Mouse (Mus musculus): ENCODE results near the gene Tnfrsf19. TPM values are rescaled to one million over a fixed set of nuclear protein-coding genes. Genes with fewer than 3 reads are reported as not detected.

Gene Tnfrsf19
- polyA plus RNA-seq, 1 experiment, result 12.4 TPM

DNA sequence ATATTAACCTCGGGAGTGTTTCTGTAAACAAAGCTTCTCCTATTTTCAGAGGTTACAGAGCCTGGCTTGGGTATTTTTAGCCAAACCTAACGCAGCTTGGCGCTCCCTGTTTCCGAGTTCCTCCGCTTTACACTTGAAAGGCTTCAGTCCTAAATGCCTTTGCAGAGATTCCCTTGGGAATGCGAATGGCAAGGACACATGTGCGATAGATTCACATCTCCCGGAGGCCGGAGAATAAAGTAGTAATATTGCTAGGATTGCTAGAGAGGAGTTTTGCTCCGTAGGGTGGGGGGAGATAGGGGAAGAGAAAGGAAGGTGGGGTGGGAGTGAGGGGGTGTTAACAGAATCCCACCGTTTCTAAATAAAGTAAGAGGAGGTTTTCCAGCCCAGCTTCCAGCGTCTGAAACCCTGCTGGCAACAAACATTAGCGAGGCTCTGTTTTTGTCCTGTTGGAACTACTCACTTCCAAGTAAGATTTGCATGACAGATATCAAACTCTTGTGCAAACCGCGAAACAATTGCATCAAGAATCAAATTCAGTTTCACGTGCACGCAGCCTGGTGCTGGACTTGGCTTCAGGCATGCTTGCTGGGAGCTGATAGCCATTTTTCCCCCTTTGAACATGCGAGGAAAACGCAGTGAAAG is 722 bp downstream of the Tnfrsf19 start:
- H3K9me3 ChIP-seq (replicated peaks; ENCODE audit: control insufficient read depth, insufficient read depth, low read length, poor library complexity, severe bottlenecking), result no peaks in the 10 kb centered on the region
- no peak overlapping the region for H3K27ac ChIP-seq (ENCODE audit: insufficient read depth, low read length)
- H3K4me1 ChIP-seq (ENCODE audit: control insufficient read depth, insufficient read depth, low read length), result no peaks in the 10 kb centered on the region
- TF ChIP-seq CTCF (IDR thresholded peaks at IDR 0.05; ENCODE audit: low read depth, low read length) (no peak), EP300 (IDR thresholded peaks at IDR 0.05; ENCODE audit: insufficient read depth, low read depth, low read length) (no peak), POLR2A (IDR thresholded peaks at IDR 0.05; ENCODE audit: insufficient read depth, low read length) (no peak)
- peak overlapping the region; percentile 58 for H3K4me3 ChIP-seq (ENCODE audit: low read depth, low read length)
- H3K36me3 ChIP-seq (ENCODE audit: control insufficient read depth, insufficient read depth, low read length, poor library complexity, severe bottlenecking), result no peaks in the 10 kb centered on the region
- peak overlapping the region; percentile 17; the same call in 1 of the 2 replicates for H3K9ac ChIP-seq (ENCODE audit: low read depth, poor library complexity, severe bottlenecking)
- peaks cover 4% of the 10 kb centered on the region for H3K27me3 ChIP-seq (ENCODE audit: control insufficient read depth, insufficient read depth, low read length, poor library complexity, severe bottlenecking)

GRCm38 (mm10) chr14:61044316-61044715 is 2.0 kb downstream of the Tnfrsf19 start:
- no peak for TF ChIP-seq CTCF (IDR thresholded peaks at IDR 0.05; ENCODE audit: low read depth, low read length)
- no peak for TF ChIP-seq POLR2A (IDR thresholded peaks at IDR 0.05; ENCODE audit: insufficient read depth, low read length)
- TF ChIP-seq EP300 (IDR thresholded peaks at IDR 0.05; ENCODE audit: insufficient read depth, low read depth, low read length), result no peak
- Histone ChIP-seq H3K36me3 (ENCODE audit: control insufficient read depth, insufficient read depth, low read length, poor library complexity, severe bottlenecking) (no peaks in the 10 kb centered on the region), H3K4me3 (ENCODE audit: low read depth, low read length) (no peak overlapping the region), H3K27me3 (ENCODE audit: control insufficient read depth, insufficient read depth, low read length, poor library complexity, severe bottlenecking) (peaks cover 4% of the 10 kb centered on the region), H3K9ac (ENCODE audit: low read depth, poor library complexity, severe bottlenecking) (no peak overlapping the region), H3K9me3 (replicated peaks; ENCODE audit: control insufficient read depth, insufficient read depth, low read length, poor library complexity, severe bottlenecking) (no peaks in the 10 kb centered on the region), H3K27ac (ENCODE audit: insufficient read depth, low read length) (no peak overlapping the region), H3K4me1 (ENCODE audit: control insufficient read depth, insufficient read depth, low read length) (no peaks in the 10 kb centered on the region)

DNA sequence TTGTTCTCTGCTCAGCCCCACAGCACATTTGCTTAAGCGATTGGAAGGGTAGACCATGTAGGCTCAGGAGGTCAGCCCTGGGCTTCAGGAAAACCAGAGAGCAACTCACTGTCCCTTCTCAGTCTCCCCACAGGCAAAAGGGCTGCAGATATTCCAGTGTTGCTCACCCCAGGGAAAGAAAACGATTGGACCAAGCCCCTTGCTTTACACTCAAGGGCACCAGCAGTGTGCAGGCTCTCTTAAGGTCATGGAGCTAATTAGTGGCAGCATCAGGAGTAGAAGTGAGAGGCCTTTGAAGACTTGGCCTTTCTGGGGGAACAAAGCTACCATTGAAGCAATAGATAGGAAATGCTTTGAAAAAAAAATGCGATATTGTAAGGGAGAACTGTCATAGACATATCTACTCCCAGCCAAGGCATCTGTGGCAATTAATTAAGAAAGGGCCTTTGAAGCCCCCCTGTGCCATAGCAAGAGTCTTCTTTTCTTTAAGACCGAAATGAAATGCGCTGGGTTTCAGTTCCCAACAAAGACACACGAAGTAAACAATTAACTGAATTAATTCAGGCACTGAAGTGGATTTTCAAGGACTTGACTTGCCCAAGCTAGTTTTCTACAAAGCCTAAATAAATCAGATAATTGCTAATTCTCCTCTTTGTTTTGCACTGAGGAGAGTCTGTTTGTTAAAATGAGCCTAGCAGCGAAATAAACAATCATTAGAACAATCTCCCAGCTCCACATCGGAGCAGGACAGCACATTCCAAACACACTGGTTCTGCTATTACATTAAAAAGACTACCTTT is 2.6 kb downstream of the Tnfrsf19 start:
- no peaks in the 10 kb centered on the region for H3K4me1 ChIP-seq (ENCODE audit: control insufficient read depth, insufficient read depth, low read length)
- no peak for TF ChIP-seq CTCF (IDR thresholded peaks at IDR 0.05; ENCODE audit: low read depth, low read length)
- TF ChIP-seq EP300 (IDR thresholded peaks at IDR 0.05; ENCODE audit: insufficient read depth, low read depth, low read length), result no peak
- no peak for TF ChIP-seq POLR2A (IDR thresholded peaks at IDR 0.05; ENCODE audit: insufficient read depth, low read length)
- no peak overlapping the region for H3K27ac ChIP-seq (ENCODE audit: insufficient read depth, low read length)
- H3K9me3 ChIP-seq (replicated peaks; ENCODE audit: control insufficient read depth, insufficient read depth, low read length, poor library complexity, severe bottlenecking), result no peaks in the 10 kb centered on the region
- H3K36me3 ChIP-seq (ENCODE audit: control insufficient read depth, insufficient read depth, low read length, poor library complexity, severe bottlenecking), result no peaks in the 10 kb centered on the region
- no peak overlapping the region for H3K9ac ChIP-seq (ENCODE audit: low read depth, poor library complexity, severe bottlenecking)
- H3K27me3 ChIP-seq (ENCODE audit: control insufficient read depth, insufficient read depth, low read length, poor library complexity, severe bottlenecking), result peaks cover 4% of the 10 kb centered on the region
- no peak overlapping the region for H3K4me3 ChIP-seq (ENCODE audit: low read depth, low read length)

DNA sequence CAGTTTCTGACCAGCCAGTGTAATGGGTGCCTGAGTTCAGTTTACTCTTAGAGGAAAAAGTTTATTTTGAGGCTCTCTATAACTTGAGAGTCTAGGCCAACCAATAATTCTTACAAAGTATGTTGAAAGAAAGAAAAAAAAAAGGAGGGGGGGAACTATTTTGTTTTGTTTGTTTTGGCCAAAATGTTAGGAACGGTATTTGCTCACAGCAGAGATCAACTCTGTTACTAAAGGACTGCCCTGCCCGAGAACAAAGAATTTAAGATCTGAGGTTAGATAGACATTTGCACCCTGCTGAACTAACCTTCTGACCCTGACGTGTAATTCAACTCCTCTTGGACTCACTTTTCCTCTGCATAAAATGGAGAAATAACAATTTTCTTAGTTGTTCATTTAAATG is 4.0 kb downstream of the Tnfrsf19 start:
- no peaks in the 10 kb centered on the region for H3K36me3 ChIP-seq (ENCODE audit: control insufficient read depth, insufficient read depth, low read length, poor library complexity, severe bottlenecking)
- no peak for TF ChIP-seq CTCF (IDR thresholded peaks at IDR 0.05; ENCODE audit: low read depth, low read length)
- H3K9me3 ChIP-seq (replicated peaks; ENCODE audit: control insufficient read depth, insufficient read depth, low read length, poor library complexity, severe bottlenecking), result no peaks in the 10 kb centered on the region
- peaks cover 2% of the 10 kb centered on the region for H3K4me1 ChIP-seq (ENCODE audit: control insufficient read depth, insufficient read depth, low read length)
- no peak overlapping the region for H3K4me3 ChIP-seq (ENCODE audit: low read depth, low read length)
- no peak overlapping the region for H3K27ac ChIP-seq (ENCODE audit: insufficient read depth, low read length)
- H3K27me3 ChIP-seq (ENCODE audit: control insufficient read depth, insufficient read depth, low read length, poor library complexity, severe bottlenecking), result peaks cover 3% of the 10 kb centered on the region
- H3K9ac ChIP-seq (ENCODE audit: low read depth, poor library complexity, severe bottlenecking), result no peak overlapping the region

DNA sequence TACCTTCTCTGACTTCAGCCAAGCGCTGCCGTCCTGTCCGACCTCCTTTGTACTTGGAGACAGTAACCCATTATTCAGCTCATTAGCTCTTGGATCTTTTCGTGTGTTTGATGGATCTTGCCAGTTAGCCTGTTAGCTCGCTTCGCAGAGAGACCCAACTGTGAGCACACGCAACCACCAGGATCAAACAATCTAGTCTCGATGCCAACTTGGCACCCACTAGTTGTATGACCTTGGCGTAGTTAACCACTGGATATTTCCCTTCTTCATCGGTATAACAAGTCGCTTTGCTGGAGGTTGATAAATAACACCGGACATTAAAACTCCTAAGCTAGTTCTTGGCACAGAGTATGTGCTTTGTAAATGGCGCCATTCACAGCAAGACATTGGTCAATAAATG is 6.1 kb downstream of the Tnfrsf19 start:
- H3K9me3 ChIP-seq (replicated peaks; ENCODE audit: control insufficient read depth, insufficient read depth, low read length, poor library complexity, severe bottlenecking), result no peaks in the 10 kb centered on the region
- no peak overlapping the region for H3K27ac ChIP-seq (ENCODE audit: insufficient read depth, low read length)
- H3K36me3 ChIP-seq (ENCODE audit: control insufficient read depth, insufficient read depth, low read length, poor library complexity, severe bottlenecking), result no peaks in the 10 kb centered on the region
- H3K4me3 ChIP-seq (ENCODE audit: low read depth, low read length), result no peak overlapping the region
- no peak overlapping the region for H3K9ac ChIP-seq (ENCODE audit: low read depth, poor library complexity, severe bottlenecking)
- H3K27me3 ChIP-seq (ENCODE audit: control insufficient read depth, insufficient read depth, low read length, poor library complexity, severe bottlenecking), result no peaks in the 10 kb centered on the region
- H3K4me1 ChIP-seq (ENCODE audit: control insufficient read depth, insufficient read depth, low read length), result peaks cover 2% of the 10 kb centered on the region
- TF ChIP-seq POLR2A (IDR thresholded peaks at IDR 0.05; ENCODE audit: insufficient read depth, low read length) (no peak), EP300 (IDR thresholded peaks at IDR 0.05; ENCODE audit: insufficient read depth, low read depth, low read length) (no peak), CTCF (IDR thresholded peaks at IDR 0.05; ENCODE audit: low read depth, low read length) (no peak)

DNA sequence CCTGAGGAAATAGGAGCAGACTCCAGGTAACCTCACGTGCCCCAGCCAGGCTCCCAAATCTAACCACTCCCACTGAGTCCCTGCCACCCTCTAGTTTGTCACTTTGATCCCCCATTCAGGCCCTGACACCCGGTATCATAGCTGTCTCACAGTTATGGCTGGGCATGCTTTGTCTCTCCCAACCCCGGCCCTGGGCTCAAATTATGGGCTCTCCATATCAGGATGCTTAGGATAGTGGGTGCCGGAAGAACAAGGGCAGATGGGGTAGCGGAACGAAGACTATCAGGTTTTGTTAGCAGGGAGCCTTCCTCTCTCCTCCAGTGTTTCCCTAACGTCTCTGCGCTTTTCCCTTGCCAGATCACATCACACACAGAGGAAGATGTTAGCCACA is 8.2 kb downstream of the Tnfrsf19 start:
- Histone ChIP-seq H3K9me3 (replicated peaks; ENCODE audit: control insufficient read depth, insufficient read depth, low read length, poor library complexity, severe bottlenecking) (no peaks in the 10 kb centered on the region), H3K36me3 (ENCODE audit: control insufficient read depth, insufficient read depth, low read length, poor library complexity, severe bottlenecking) (no peaks in the 10 kb centered on the region), H3K27ac (ENCODE audit: insufficient read depth, low read length) (no peak overlapping the region), H3K4me1 (ENCODE audit: control insufficient read depth, insufficient read depth, low read length) (peaks cover 2% of the 10 kb centered on the region), H3K27me3 (ENCODE audit: control insufficient read depth, insufficient read depth, low read length, poor library complexity, severe bottlenecking) (no peaks in the 10 kb centered on the region), H3K4me3 (ENCODE audit: low read depth, low read length) (no peak overlapping the region), H3K9ac (ENCODE audit: low read depth, poor library complexity, severe bottlenecking) (peak overlapping the region; percentile 34; the same call in 1 of the 2 replicates)
- TF ChIP-seq EP300 (IDR thresholded peaks at IDR 0.05; ENCODE audit: insufficient read depth, low read depth, low read length), result no peak
- no peak for TF ChIP-seq CTCF (IDR thresholded peaks at IDR 0.05; ENCODE audit: low read depth, low read length)
- TF ChIP-seq POLR2A (IDR thresholded peaks at IDR 0.05; ENCODE audit: insufficient read depth, low read length), result no peak

Measured in ES-Bruce4 (cell line).